Comparison of ENCODE assay signal across 8 mouse cellular contexts in the genomic region with DNA sequence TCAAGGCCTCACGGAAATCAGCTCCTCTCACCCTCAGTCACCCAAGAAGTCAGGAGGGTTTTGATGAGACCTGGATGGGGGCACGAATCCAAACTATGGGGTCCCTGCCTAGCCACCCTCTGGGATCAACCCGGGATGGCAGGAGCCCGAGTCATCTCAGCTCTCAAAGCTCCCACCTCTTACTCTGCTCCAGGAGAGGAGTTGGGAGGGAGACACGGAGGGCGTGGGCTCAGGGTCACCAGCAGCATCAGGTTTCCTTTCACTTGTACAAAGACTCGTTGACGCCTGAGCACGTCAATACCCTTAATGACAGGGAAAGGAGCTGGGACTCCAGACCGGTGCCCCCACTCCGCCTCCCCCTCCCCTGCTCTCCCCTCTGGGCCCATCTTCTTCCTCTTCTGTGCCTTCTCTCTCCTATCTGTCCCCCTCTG.
DNase-seq lines count a peak whose midpoint lies in the region; ATAC-seq and TF ChIP-seq lines count a peak whose summit lies in the region.

No protein-coding gene starts in this region.

- peaks cover 78% of the 10 kb centered on the region for H3K27me3 ChIP-seq in liver, embryonic 12.5 days (replicated peaks)
- peaks cover 13% of the 10 kb centered on the region for H3K27me3 ChIP-seq in liver, postnatal 0 days (ENCODE audit: insufficient read depth, low read length)
- H3K27me3 ChIP-seq in embryonic facial prominence, embryonic 14.5 days (replicated peaks; ENCODE audit: control insufficient read depth, insufficient read depth, low read length): peaks cover 39% of the 10 kb centered on the region
- H3K27me3 ChIP-seq in hindbrain, embryonic 16.5 days (replicated peaks; ENCODE audit: control insufficient read depth, insufficient read depth, low read length): peaks cover 19% of the 10 kb centered on the region
- no peaks in the 10 kb centered on the region for H3K27me3 ChIP-seq in neural tube, embryonic 14.5 days (ENCODE audit: control insufficient read depth, insufficient read depth, low read length)

- H3K4me2 ChIP-seq in liver, embryonic 12.5 days: peak overlapping the region; percentile 76; the same call in 1 of the 2 replicates
- H3K4me2 ChIP-seq in liver, postnatal 0 days (ENCODE audit: low read depth, low read length): no peak overlapping the region
- peak overlapping the region; percentile 95 for H3K4me2 ChIP-seq in embryonic facial prominence, embryonic 14.5 days (ENCODE audit: low read depth, low read length)
- H3K4me2 ChIP-seq in hindbrain, embryonic 16.5 days (ENCODE audit: low read length): peak overlapping the region; percentile 92
- H3K4me2 ChIP-seq in neural tube, embryonic 14.5 days (ENCODE audit: low read depth, low read length): peak overlapping the region; percentile 73; the same call in 1 of the 2 replicates

- no peak overlapping the region for H3K4me3 ChIP-seq in liver, embryonic 12.5 days
- no peak overlapping the region for H3K4me3 ChIP-seq in liver, postnatal 0 days (ENCODE audit: low read depth, low read length)
- no peak overlapping the region for H3K4me3 ChIP-seq in embryonic facial prominence, embryonic 14.5 days (ENCODE audit: low read depth, low read length)
- no peak overlapping the region for H3K4me3 ChIP-seq in hindbrain, embryonic 16.5 days (ENCODE audit: low read length)
- no peak overlapping the region for H3K4me3 ChIP-seq in neural tube, embryonic 14.5 days (ENCODE audit: low read depth, low read length)

- H3K4me1 ChIP-seq in liver, embryonic 12.5 days: peaks cover 11% of the 10 kb centered on the region; the same call in 1 of the 2 replicates
- H3K4me1 ChIP-seq in liver, postnatal 0 days (ENCODE audit: insufficient read depth): no peaks in the 10 kb centered on the region
- peaks cover 6% of the 10 kb centered on the region; the same call in 1 of the 2 replicates for H3K4me1 ChIP-seq in embryonic facial prominence, embryonic 14.5 days (ENCODE audit: control insufficient read depth, insufficient read depth, low read length)
- H3K4me1 ChIP-seq in hindbrain, embryonic 16.5 days (ENCODE audit: control insufficient read depth, insufficient read depth, low read depth, low read length): peaks cover 10% of the 10 kb centered on the region
- H3K4me1 ChIP-seq in neural tube, embryonic 14.5 days (ENCODE audit: control insufficient read depth, insufficient read depth, low read length): peaks cover 27% of the 10 kb centered on the region; the same call in 1 of the 2 replicates

- DNase-seq in liver, postnatal 0 days: no peak
- DNase-seq in embryonic facial prominence, embryonic 14.5 days (ENCODE audit: low spot score): no peak
- DNase-seq in urinary bladder, postnatal 10 days (ENCODE audit: low spot score): no peak
- no peak for DNase-seq in cerebellum, adult 11 months
- DNase-seq in spleen, postnatal 10 days (ENCODE audit: low spot score in 2 of 2): no peak

- ATAC-seq in liver, embryonic 12.5 days: no peak
- no peak for ATAC-seq in liver, postnatal 0 days
- no peak for ATAC-seq in embryonic facial prominence, embryonic 14.5 days (ENCODE audit: low read depth)
- no peak; the same call in 1 of the 2 replicates for ATAC-seq in hindbrain, embryonic 16.5 days
- no peak for ATAC-seq in neural tube, embryonic 14.5 days (ENCODE audit: low read depth)

- TF ChIP-seq CTCF in liver, postnatal 0 days (IDR thresholded peaks at IDR 0.05; ENCODE audit: low read depth): no peak

- no peaks in the 10 kb centered on the region for H3K36me3 ChIP-seq in liver, embryonic 12.5 days
- H3K36me3 ChIP-seq in liver, postnatal 0 days (replicated peaks; ENCODE audit: insufficient read depth, low read length): no peaks in the 10 kb centered on the region
- H3K36me3 ChIP-seq in embryonic facial prominence, embryonic 14.5 days (ENCODE audit: control insufficient read depth, insufficient read depth, low read length): no peaks in the 10 kb centered on the region
- no peaks in the 10 kb centered on the region for H3K36me3 ChIP-seq in hindbrain, embryonic 16.5 days (ENCODE audit: control insufficient read depth, insufficient read depth, low read length)
- no peaks in the 10 kb centered on the region for H3K36me3 ChIP-seq in neural tube, embryonic 14.5 days (ENCODE audit: control insufficient read depth, insufficient read depth, low read length)

- H3K9me3 ChIP-seq in liver, embryonic 12.5 days (replicated peaks): no peaks in the 10 kb centered on the region
- H3K9me3 ChIP-seq in liver, postnatal 0 days (ENCODE audit: low read length): no peaks in the 10 kb centered on the region
- H3K9me3 ChIP-seq in embryonic facial prominence, embryonic 14.5 days (ENCODE audit: control insufficient read depth, low read length): no peaks in the 10 kb centered on the region
- no peaks in the 10 kb centered on the region for H3K9me3 ChIP-seq in hindbrain, embryonic 16.5 days (ENCODE audit: control insufficient read depth, low read length)
- no peaks in the 10 kb centered on the region for H3K9me3 ChIP-seq in neural tube, embryonic 14.5 days (ENCODE audit: control insufficient read depth, low read length)

- no peak overlapping the region for H3K27ac ChIP-seq in liver, embryonic 12.5 days
- H3K27ac ChIP-seq in liver, postnatal 0 days (ENCODE audit: low read depth): no peak overlapping the region
- H3K27ac ChIP-seq in embryonic facial prominence, embryonic 14.5 days (replicated peaks; ENCODE audit: low read depth, low read length): no peak overlapping the region
- H3K27ac ChIP-seq in hindbrain, embryonic 16.5 days (ENCODE audit: low read depth, low read length): no peak overlapping the region
- peak overlapping the region; percentile 57 for H3K27ac ChIP-seq in neural tube, embryonic 14.5 days (ENCODE audit: low read depth, low read length)

- WGBS in liver, embryonic 12.5 days (ENCODE audit: insufficient replicate concordance): 21% methylated on average over 11 of the region's 11 CpGs
- WGBS in liver, postnatal 0 days (ENCODE audit: insufficient replicate concordance): 35% methylated on average over 11 of the region's 11 CpGs
- 17% methylated on average over 10 of the region's 11 CpGs for WGBS in embryonic facial prominence, embryonic 14.5 days
- WGBS in hindbrain, embryonic 16.5 days: 22% methylated on average over 11 of the region's 11 CpGs
- 19% methylated on average over 11 of the region's 11 CpGs for WGBS in neural tube, embryonic 14.5 days

- H3K9ac ChIP-seq in liver, embryonic 12.5 days: no peak overlapping the region
- H3K9ac ChIP-seq in liver, postnatal 0 days (replicated peaks): no peak overlapping the region
- H3K9ac ChIP-seq in embryonic facial prominence, embryonic 14.5 days (ENCODE audit: low read depth, low read length): peak overlapping the region; percentile 6; the same call in 1 of the 2 replicates
- no peak overlapping the region for H3K9ac ChIP-seq in hindbrain, embryonic 16.5 days (ENCODE audit: low read depth, low read length)
- H3K9ac ChIP-seq in neural tube, embryonic 14.5 days (replicated peaks; ENCODE audit: low read depth, low read length): peak overlapping the region; percentile 55; the same call in 1 of the 2 replicates

- TF ChIP-seq EP300 in liver, postnatal 0 days (IDR thresholded peaks at IDR 0.05; ENCODE audit: low read depth): no peak

Comparison
In these comparisons a context has a peak if more than half of its experiments do, and no peak if none do; other contexts are left out.
1. H3K9ac ChIP-seq: peak in embryonic facial prominence, embryonic 14.5 days (single experiment) and neural tube, embryonic 14.5 days (single experiment); none in liver, embryonic 12.5 days (single experiment), liver, postnatal 0 days (single experiment) and hindbrain, embryonic 16.5 days (single experiment).